ENCODE assay signal across 10 mouse cellular contexts in the genomic region with DNA sequence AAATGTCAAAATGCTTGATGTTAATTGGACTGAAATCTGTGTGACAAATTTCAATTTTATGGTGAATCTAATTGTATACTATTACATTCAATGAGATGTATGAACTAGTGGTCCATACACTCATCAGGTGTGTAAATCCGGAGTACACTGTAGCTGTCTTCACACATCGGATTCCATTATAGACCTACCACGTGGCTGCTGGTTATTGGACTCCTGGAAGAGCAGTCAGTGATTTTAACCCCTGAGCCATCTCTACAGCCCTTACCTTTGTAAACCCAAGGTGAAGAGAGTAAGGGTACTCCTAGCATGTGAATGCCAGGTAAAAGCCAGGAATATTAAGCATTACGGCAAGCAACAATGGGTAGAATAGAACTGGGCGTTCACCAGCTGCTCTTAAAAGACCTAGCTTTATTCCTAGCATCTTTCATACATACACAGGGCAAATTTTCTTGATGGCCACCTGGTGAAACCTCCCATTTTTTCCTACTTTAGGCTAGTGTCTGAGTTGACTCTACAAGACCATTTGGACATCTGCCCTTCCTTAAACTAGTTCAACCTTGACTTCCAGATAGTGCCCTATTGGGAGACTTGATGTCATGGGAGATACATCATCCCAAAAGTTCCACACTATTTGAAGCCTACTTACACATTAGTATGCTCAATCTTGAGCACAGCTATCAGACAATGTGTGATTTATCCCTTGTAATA. TPM values are rescaled to one million over a fixed set of nuclear protein-coding genes. Genes with fewer than 3 reads are reported as not detected.
DNase-seq lines count a peak whose midpoint lies in the region; ATAC-seq and TF ChIP-seq lines count a peak whose summit lies in the region.
"Had no signal": no experiment of that assay in that cellular context is flagged by ENCODE, and none has a peak within 500 bp of the region (broad histone marks: within the 10 kb centered on the region; RNA-seq: fewer than 3 reads in every experiment).

No protein-coding gene starts in this region.

- H3K27ac ChIP-seq in ES-Bruce4 (ENCODE audit: insufficient read depth, low read length), result peak overlapping the region; percentile 59; the same call in 1 of the 2 replicates
- no peak overlapping the region for H3K27ac ChIP-seq in forebrain, postnatal 0 days (ENCODE audit: low read depth, low read length)

- H3K27me3 ChIP-seq in ES-Bruce4 (ENCODE audit: control insufficient read depth, insufficient read depth, low read length, poor library complexity, severe bottlenecking), result no peaks in the 10 kb centered on the region
- no peaks in the 10 kb centered on the region for H3K27me3 ChIP-seq in forebrain, postnatal 0 days (ENCODE audit: insufficient read depth, low read length)

- H3K36me3 ChIP-seq in ES-Bruce4 (ENCODE audit: control insufficient read depth, insufficient read depth, low read length, poor library complexity, severe bottlenecking), result peaks cover 49% of the 10 kb centered on the region
- H3K36me3 ChIP-seq in forebrain, postnatal 0 days (ENCODE audit: insufficient read depth), result peaks cover 43% of the 10 kb centered on the region

- no peak for TF ChIP-seq EP300 in ES-Bruce4 (IDR thresholded peaks at IDR 0.05; ENCODE audit: insufficient read depth, low read depth, low read length)

- H3K9ac ChIP-seq in ES-Bruce4 (ENCODE audit: low read depth, poor library complexity, severe bottlenecking), result no peak overlapping the region
- no peak overlapping the region for H3K9ac ChIP-seq in forebrain, postnatal 0 days

- H3K4me3 ChIP-seq in ES-Bruce4 (ENCODE audit: low read depth, low read length), result no peak overlapping the region
- H3K4me3 ChIP-seq in forebrain, postnatal 0 days (ENCODE audit: low read depth, low read length), result no peak overlapping the region

- no peak for TF ChIP-seq CTCF in ES-Bruce4 (IDR thresholded peaks at IDR 0.05; ENCODE audit: low read depth, low read length)
- no peak for TF ChIP-seq CTCF in forebrain, postnatal 0 days (IDR thresholded peaks at IDR 0.05; ENCODE audit: low read depth)

- DNase-seq in 416B (ENCODE audit: low read depth), result peak; percentile 67
- peak; percentile 46 for DNase-seq in forebrain, postnatal 0 days
- no peak for DNase-seq in cerebellum, postnatal 4 days (ENCODE audit: low spot score in 2 of 2)
- DNase-seq in ovary, postnatal 14 days (ENCODE audit: low spot score), result no peak
- DNase-seq in cerebellum, postnatal 25 days, result no peak
- DNase-seq: kidney, postnatal 4 days; right cerebral cortex, postnatal 25 days had no signal

- 34% methylated on average over 5 of the region's 5 CpGs for WGBS in forebrain, postnatal 0 days

- no peaks in the 10 kb centered on the region for H3K4me1 ChIP-seq in ES-Bruce4 (ENCODE audit: control insufficient read depth, insufficient read depth, low read length)
- no peaks in the 10 kb centered on the region for H3K4me1 ChIP-seq in forebrain, postnatal 0 days (ENCODE audit: insufficient read depth)

- no peak for TF ChIP-seq POLR2A in ES-Bruce4 (IDR thresholded peaks at IDR 0.05; ENCODE audit: insufficient read depth, low read length)

- ATAC-seq in forebrain, postnatal 0 days, result peak; percentile 47
- ATAC-seq in megakaryocyte-erythroid progenitor cell, adult 5-6 weeks (replicated peaks; ENCODE audit: low FRiP score, low TSS enrichment, poor library complexity, severe bottlenecking), result peak; percentile 39
- no peak for ATAC-seq in erythroblast, adult 5-6 weeks (replicated peaks; ENCODE audit: low FRiP score, poor library complexity, severe bottlenecking)

- no peaks in the 10 kb centered on the region for H3K9me3 ChIP-seq in ES-Bruce4 (replicated peaks; ENCODE audit: control insufficient read depth, insufficient read depth, low read length, poor library complexity, severe bottlenecking)
- no peaks in the 10 kb centered on the region for H3K9me3 ChIP-seq in forebrain, postnatal 0 days (ENCODE audit: low read length)

- H3K4me2 ChIP-seq in forebrain, postnatal 0 days (ENCODE audit: low read depth), result no peak overlapping the region

RNA-seq across cellular contexts. Expression of a gene that starts 10.2 kb away (rescaled TPM):
- 1,450 and 1,538 TPM in 2 replicates for polyA plus RNA-seq in ES-Bruce4 (2011; ENCODE audit: insufficient read depth, insufficient read length, low read depth, missing spikeins)
- total RNA-seq in forebrain, postnatal 0 days (2014; rRNA removed), result 328 and 431 TPM in 2 replicates
- 803 and 955 TPM in 2 replicates for polyA plus RNA-seq in forebrain, postnatal 0 days (2015; fragmentation: Nextera tagmentation; extraction: Ambion mirVana)
- total RNA-seq in megakaryocyte-erythroid progenitor cell, adult 5-6 weeks (2014; fragmentation: Nextera tagmentation), result 1,156 and 1,577 TPM in 2 replicates
- total RNA-seq in megakaryocyte-erythroid progenitor cell, adult 5-6 weeks (2017), result 1,688 and 2,170 TPM in 2 replicates
- 435 and 484 TPM in 2 replicates for total RNA-seq in erythroblast, adult 5-6 weeks (2015; ENCODE audit: low replicate concordance)
- 397 and 928 TPM in 2 replicates for total RNA-seq in erythroblast, adult 5-6 weeks (2017; ENCODE audit: low replicate concordance)

RNA-seq across cellular contexts. Expression of a gene that starts 10.7 kb away (rescaled TPM):
- polyA plus RNA-seq in ES-Bruce4 (2011; ENCODE audit: insufficient read depth, insufficient read length, low read depth, missing spikeins), result 341 and 361 TPM in 2 replicates
- 213 and 227 TPM in 2 replicates for total RNA-seq in forebrain, postnatal 0 days (2014; rRNA removed)
- polyA plus RNA-seq in forebrain, postnatal 0 days (2015; fragmentation: Nextera tagmentation; extraction: Ambion mirVana), result 514 and 653 TPM in 2 replicates
- total RNA-seq in megakaryocyte-erythroid progenitor cell, adult 5-6 weeks (2014; fragmentation: Nextera tagmentation), result 292 and 301 TPM in 2 replicates
- 423 and 530 TPM in 2 replicates for total RNA-seq in megakaryocyte-erythroid progenitor cell, adult 5-6 weeks (2017)
- total RNA-seq in erythroblast, adult 5-6 weeks (2015; ENCODE audit: low replicate concordance), result 84.6 and 122 TPM in 2 replicates
- 119 and 148 TPM in 2 replicates for total RNA-seq in erythroblast, adult 5-6 weeks (2017; ENCODE audit: low replicate concordance)

RNA-seq across cellular contexts. Expression of a gene that starts 27.0 kb away (rescaled TPM):
- 5.4 and 6.0 TPM in 2 replicates for polyA plus RNA-seq in ES-Bruce4 (2011; ENCODE audit: insufficient read depth, insufficient read length, low read depth, missing spikeins)
- total RNA-seq in forebrain, postnatal 0 days (2014; rRNA removed), result 15.0 and 29.2 TPM in 2 replicates
- 11.4 and 11.7 TPM in 2 replicates for polyA plus RNA-seq in forebrain, postnatal 0 days (2015; fragmentation: Nextera tagmentation; extraction: Ambion mirVana)
- total RNA-seq in megakaryocyte-erythroid progenitor cell, adult 5-6 weeks (2014; fragmentation: Nextera tagmentation), result not detected in 2 replicates
- not detected in 2 replicates for total RNA-seq in megakaryocyte-erythroid progenitor cell, adult 5-6 weeks (2017)
- total RNA-seq in erythroblast, adult 5-6 weeks (2015; ENCODE audit: low replicate concordance), result 0.42 TPM in 1 of 2 replicates, not detected in the other
- total RNA-seq in erythroblast, adult 5-6 weeks (2017; ENCODE audit: low replicate concordance), result not detected in 2 replicates

Comparison
In these comparisons a context has a peak if more than half of its experiments do, and no peak if none do; other contexts are left out.
1. DNase-seq: peak in 416B (single experiment) and forebrain, postnatal 0 days (single experiment); none in cerebellum, postnatal 4 days (0 of 2), ovary, postnatal 14 days (single experiment) and cerebellum, postnatal 25 days (0 of 2).
2. RNA of a gene that starts 27.0 kb away (total RNA-seq): 15.0 to 29.2 TPM in forebrain, postnatal 0 days; not detected in megakaryocyte-erythroid progenitor cell, adult 5-6 weeks and 0.42 TPM in erythroblast, adult 5-6 weeks; every median in the first group is over 10 times any median in the second.